Mouse (Mus musculus) c-Kit-positive CD71-positive TER-119-negative erythroid progenitor cells, embryonic 14.5 days (primary cell): ENCODE measurements around the gene Pzp.

ENCODE experiments used
- DNase-seq: peaks from one replicate; pipeline ENCODE4 v3.0.0-alpha.2; 2013; ENCODE audit warnings: low read depth

The Pzp gene

GRCm38 (mm10) chr6:128526601-128527000 is at the start of gene Pzp:
Pzp (minus strand) TSS chr6:128526720.
- DNase-seq, result no peak

- DNase-seq, result no peak
Observed at GRCm38 (mm10) chr6:128566589-128566988, 40.1 kb upstream of the Pzp start.

- DNase-seq, result no peak
Observed at GRCm38 (mm10) chr6:128554049-128554448, 27.5 kb upstream of the Pzp start.

GRCm38 (mm10) chr6:128549463-128550452 is 23.2 kb upstream of the Pzp start:
- no peak for DNase-seq

- no peak for DNase-seq
Observed at GRCm38 (mm10) chr6:128548532-128548931, 22.0 kb upstream of the Pzp start.

GRCm38 (mm10) chr6:128545402-128545801 is 18.9 kb upstream of the Pzp start:
- DNase-seq, result no peak

GRCm38 (mm10) chr6:128543226-128543625 is 16.7 kb upstream of the Pzp start:
- no peak for DNase-seq

- DNase-seq, result no peak
Observed at GRCm38 (mm10) chr6:128535250-128535649, 8.7 kb upstream of the Pzp start.

GRCm38 (mm10) chr6:128533296-128533695 is 6.8 kb upstream of the Pzp start:
- no peak for DNase-seq

GRCm38 (mm10) chr6:128532701-128533100 is 6.2 kb upstream of the Pzp start:
- no peak for DNase-seq

- no peak for DNase-seq
Observed at GRCm38 (mm10) chr6:128528491-128528890, 2.0 kb upstream of the Pzp start.

- DNase-seq, result no peak
Observed at GRCm38 (mm10) chr6:128527110-128527509, 590 bp upstream of the Pzp start.

GRCm38 (mm10) chr6:128525801-128526200 is 719 bp downstream of the Pzp start:
- DNase-seq, result no peak

- no peak for DNase-seq
Observed at GRCm38 (mm10) chr6:128523360-128523759, 3.2 kb downstream of the Pzp start.

GRCm38 (mm10) chr6:128519159-128519558 is 7.4 kb downstream of the Pzp start:
- no peak for DNase-seq

- no peak for DNase-seq
Observed at GRCm38 (mm10) chr6:128505676-128506236, 20.8 kb downstream of the Pzp start.

- DNase-seq, result no peak
Observed at GRCm38 (mm10) chr6:128504743-128505142, 21.8 kb downstream of the Pzp start.

GRCm38 (mm10) chr6:128495346-128495745 is 31.2 kb downstream of the Pzp start:
- no peak for DNase-seq

- DNase-seq, result no peak
Observed at GRCm38 (mm10) chr6:128494646-128495331, 31.7 kb downstream of the Pzp start.

GRCm38 (mm10) chr6:128491916-128492315 is 34.6 kb downstream of the Pzp start:
- no peak for DNase-seq

GRCm38 (mm10) chr6:128490141-128490540 is 36.4 kb downstream of the Pzp start:
- no peak for DNase-seq

- no peak for DNase-seq
Observed at GRCm38 (mm10) chr6:128487736-128488135, 38.8 kb downstream of the Pzp start.
